ENCODE assay signal across 15 mouse cellular contexts in genomic region chr4:83375650-83376049, GRCm38 (mm10).
"Had no signal": no experiment of that assay in that cellular context is flagged by ENCODE, and none has a peak within 500 bp of the region (broad histone marks: within the 10 kb centered on the region; RNA-seq: fewer than 3 reads in every experiment).

No protein-coding gene starts in this region.

- H3K9ac ChIP-seq: limb, embryonic 12.5 days; liver, embryonic 13.5 days; liver, postnatal 0 days; lung, embryonic 15.5 days; midbrain, embryonic 15.5 days had no signal

- H3K36me3 ChIP-seq: limb, embryonic 12.5 days; liver, embryonic 13.5 days; lung, embryonic 15.5 days; midbrain, embryonic 15.5 days had no signal

- H3K27ac ChIP-seq: limb, embryonic 12.5 days; liver, embryonic 13.5 days; lung, embryonic 15.5 days; macrophage; midbrain, embryonic 15.5 days; stomach, postnatal 0 days had no signal

- H3K9me3 ChIP-seq: limb, embryonic 12.5 days; liver, embryonic 13.5 days; lung, embryonic 15.5 days; megakaryocyte, embryonic 14.5 days; midbrain, embryonic 15.5 days had no signal

- H3K27me3 ChIP-seq: limb, embryonic 12.5 days; liver, embryonic 13.5 days; lung, embryonic 15.5 days; midbrain, embryonic 15.5 days had no signal

- H3K4me1 ChIP-seq: limb, embryonic 12.5 days; liver, embryonic 13.5 days; megakaryocyte, embryonic 14.5 days; midbrain, embryonic 15.5 days had no signal

- H3K4me2 ChIP-seq: limb, embryonic 12.5 days; liver, embryonic 13.5 days; lung, embryonic 15.5 days; midbrain, embryonic 11.5 days; midbrain, embryonic 15.5 days had no signal

- ATAC-seq: liver, postnatal 0 days; midbrain, embryonic 15.5 days had no signal

- DNase-seq: kidney, postnatal 10 days; layer of hippocampus, postnatal 36 days; liver; liver, embryonic 13.5 days; liver, postnatal 0 days; lung, postnatal 14 days; right cerebral cortex, postnatal 25 days; thymus, postnatal 4 days had no signal

- H3K4me3 ChIP-seq: limb, embryonic 12.5 days; liver, embryonic 13.5 days; lung, embryonic 15.5 days; megakaryocyte, embryonic 14.5 days; midbrain, embryonic 15.5 days had no signal
